Mouse (Mus musculus) kidney, embryonic 16.5 days (tissue): ENCODE results near the gene Trub1. TPM values are rescaled to one million over a fixed set of nuclear protein-coding genes. Genes with fewer than 3 reads are reported as not detected.

Source experiments
- ATAC-seq: fragments of 200-750 bp; cut with Nextera tagmentation; 2 replicates; pipeline ENCODE4 v1.8.0; 2017; ENCODE audit warnings: moderate TSS enrichment; ENCODE audit not compliant: low FRiP score, low TSS enrichment
- H3K27ac ChIP-seq: fragments of 300-500 bp; sonication (generic); 2 replicates; pipeline ENCODE4 v1.5.1; 2014; ENCODE audit warnings: low read length
- H3K27me3 ChIP-seq: fragments of 300-500 bp; sonication (generic); 2 replicates; pipeline ENCODE4 v1.6.1; 2014; ENCODE audit warnings: low read length, control low read depth, mixed read lengths; ENCODE audit not compliant: insufficient read depth
- H3K36me3 ChIP-seq: fragments of 300-500 bp; sonication (generic); 2 replicates; pipeline ENCODE4 v1.6.1; 2014; ENCODE audit warnings: low read length, control low read depth, mixed read lengths; ENCODE audit not compliant: insufficient read depth
- H3K4me1 ChIP-seq: fragments of 300-500 bp; sonication (generic); 2 replicates; pipeline ENCODE4 v1.6.1; 2014; ENCODE audit warnings: low read length, control low read depth, mixed read lengths; ENCODE audit not compliant: insufficient read depth
- H3K4me2 ChIP-seq: fragments of 300-500 bp; sonication (generic); replicated peaks from 2 replicates; pipeline ENCODE4 v1.6.1; 2014; ENCODE audit warnings: low read depth, low read length
- H3K4me3 ChIP-seq: fragments of 300-500 bp; sonication (generic); 2 replicates; pipeline ENCODE4 v1.5.1; 2014; ENCODE audit warnings: mild to moderate bottlenecking, low read length
- H3K9ac ChIP-seq: fragments of 300-500 bp; sonication (generic); replicated peaks from 2 replicates; pipeline ENCODE4 v1.6.1; 2014; ENCODE audit warnings: low read length
- H3K9me3 ChIP-seq: fragments of 300-500 bp; sonication (generic); 2 replicates; pipeline ENCODE4 v1.6.1; 2016; ENCODE audit warnings: low read length, control low read depth
- WGBS: fragments of 180-500 bp; shearing (Covaris S2); extraction: QIAGEN DNeasy Blood & Tissue Kit; methylation state at CpG from one replicate; pipeline ENCODE4 v1.1.7; 2014; 5-methylcytosine and 5-hydroxymethylcytosine counted together
- polyA plus RNA-seq: library from polyadenylated mRNA; unstranded; fragments of >200 nt; fragmentation: Nextera tagmentation; extraction: Ambion mirVana; gene quantifications from 2 replicates; pipeline ENCODE4 v1.2.1, GENCODE M21; 2015

The Trub1 gene
- polyA plus RNA-seq, 1 experiment from 2014 or later: 25.8 TPM

- peak overlapping the region; percentile 33 for H3K4me3 ChIP-seq
- ATAC-seq: peak; percentile 78
- 26% methylated on average over 17 of the region's 17 CpGs for WGBS
These were observed 34.7 kb upstream of the Trub1 start for GRCm38 (mm10) chr19:57417800-57418580.

GRCm38 (mm10) chr19:57423402-57423801, 29.3 kb upstream of the Trub1 start:
- no peak overlapping the region for H3K4me3 ChIP-seq
- H3K27me3 ChIP-seq: no peaks in the 10 kb centered on the region
- WGBS: 9% methylated on average over 3 of the region's 3 CpGs
- H3K36me3 ChIP-seq: no peaks in the 10 kb centered on the region
- no peak for ATAC-seq
- H3K9me3 ChIP-seq: no peaks in the 10 kb centered on the region
- no peak overlapping the region for H3K9ac ChIP-seq
- H3K27ac ChIP-seq: peak overlapping the region; percentile 28; the same call in 1 of the 2 replicates
- H3K4me1 ChIP-seq: peaks cover 17% of the 10 kb centered on the region
- H3K4me2 ChIP-seq: 0 out of 2 replicates have a peak overlapping the region, but pooled peaks have one; percentile 14

More at GRCm38 (mm10) chr19:57417800-57418580, 34.7 kb upstream of the Trub1 start:
- Histone ChIP-seq H3K27me3 (peaks cover 4% of the 10 kb centered on the region; the same call in 1 of the 2 replicates), H3K9ac (0 out of 2 replicates have a peak overlapping the region, but pooled peaks have one; percentile 6), H3K4me2 (peak overlapping the region; percentile 47), H3K27ac (peak overlapping the region; percentile 61), H3K4me1 (peaks cover 16% of the 10 kb centered on the region), H3K9me3 (no peaks in the 10 kb centered on the region), H3K36me3 (no peaks in the 10 kb centered on the region)

- H3K9ac ChIP-seq: no peak overlapping the region
- no peak overlapping the region for H3K27ac ChIP-seq
- no peaks in the 10 kb centered on the region for H3K9me3 ChIP-seq
- no peak overlapping the region for H3K4me2 ChIP-seq
- H3K27me3 ChIP-seq: no peaks in the 10 kb centered on the region
- H3K4me1 ChIP-seq: peaks cover 13% of the 10 kb centered on the region
- ATAC-seq: no peak
- H3K36me3 ChIP-seq: no peaks in the 10 kb centered on the region
- 95% methylated on average over 15 of the region's 15 CpGs for WGBS
- H3K4me3 ChIP-seq: no peak overlapping the region
These were observed 27.4 kb upstream of the Trub1 start for GRCm38 (mm10) chr19:57425296-57425695.

GRCm38 (mm10) chr19:57426841-57427240, 25.9 kb upstream of the Trub1 start:
- Histone ChIP-seq H3K4me2 (no peak overlapping the region), H3K36me3 (no peaks in the 10 kb centered on the region), H3K27me3 (no peaks in the 10 kb centered on the region), H3K27ac (no peak overlapping the region), H3K4me1 (peaks cover 13% of the 10 kb centered on the region), H3K9me3 (no peaks in the 10 kb centered on the region), H3K9ac (no peak overlapping the region), H3K4me3 (no peak overlapping the region)
- ATAC-seq: no peak
- 89% methylated on average over 8 of the region's 8 CpGs for WGBS

- H3K4me3 ChIP-seq: no peak overlapping the region
- H3K36me3 ChIP-seq: no peaks in the 10 kb centered on the region
- ATAC-seq: no peak
- H3K27ac ChIP-seq: no peak overlapping the region
- H3K4me2 ChIP-seq: no peak overlapping the region
- WGBS: 80% methylated on average over 14 of the region's 14 CpGs
- peaks cover 3% of the 10 kb centered on the region; the same call in 1 of the 2 replicates for H3K27me3 ChIP-seq
- no peak overlapping the region for H3K9ac ChIP-seq
- no peaks in the 10 kb centered on the region for H3K9me3 ChIP-seq
- peaks cover 13% of the 10 kb centered on the region for H3K4me1 ChIP-seq
These were observed 24.8 kb upstream of the Trub1 start for GRCm38 (mm10) chr19:57427756-57428438.

GRCm38 (mm10) chr19:57428641-57429040, 24.1 kb upstream of the Trub1 start:
- ATAC-seq: no peak
- Histone ChIP-seq H3K4me3 (no peak overlapping the region), H3K9me3 (no peaks in the 10 kb centered on the region), H3K27me3 (peaks cover 3% of the 10 kb centered on the region; the same call in 1 of the 2 replicates), H3K4me1 (peaks cover 10% of the 10 kb centered on the region; the same call in 1 of the 2 replicates), H3K4me2 (no peak overlapping the region), H3K36me3 (no peaks in the 10 kb centered on the region), H3K27ac (no peak overlapping the region), H3K9ac (no peak overlapping the region)
- WGBS: 76% methylated on average over 3 of the region's 3 CpGs

- Histone ChIP-seq H3K4me1 (peaks cover 10% of the 10 kb centered on the region), H3K4me3 (no peak overlapping the region), H3K27ac (no peak overlapping the region), H3K4me2 (no peak overlapping the region), H3K9me3 (no peaks in the 10 kb centered on the region), H3K36me3 (no peaks in the 10 kb centered on the region), H3K27me3 (peaks cover 3% of the 10 kb centered on the region; the same call in 1 of the 2 replicates), H3K9ac (no peak overlapping the region)
- 64% methylated on average over 6 of the region's 6 CpGs for WGBS
- ATAC-seq: no peak
These were observed 22.8 kb upstream of the Trub1 start for GRCm38 (mm10) chr19:57429926-57430325.

- H3K9ac ChIP-seq: no peak overlapping the region
- no peaks in the 10 kb centered on the region for H3K36me3 ChIP-seq
- no peak overlapping the region for H3K27ac ChIP-seq
- 49% methylated on average over 6 of the region's 6 CpGs for WGBS
- H3K4me3 ChIP-seq: no peak overlapping the region
- H3K4me2 ChIP-seq: no peak overlapping the region
- H3K9me3 ChIP-seq: no peaks in the 10 kb centered on the region
- no peak for ATAC-seq
- peaks cover 3% of the 10 kb centered on the region; the same call in 1 of the 2 replicates for H3K27me3 ChIP-seq
- peaks cover 14% of the 10 kb centered on the region for H3K4me1 ChIP-seq
These were observed 21.2 kb upstream of the Trub1 start for GRCm38 (mm10) chr19:57431476-57431875.

- H3K9ac ChIP-seq: no peak overlapping the region
- no peak overlapping the region for H3K4me3 ChIP-seq
- no peaks in the 10 kb centered on the region for H3K36me3 ChIP-seq
- 52% methylated on average over 6 of the region's 6 CpGs for WGBS
- H3K4me1 ChIP-seq: peaks cover 14% of the 10 kb centered on the region
- peaks cover 3% of the 10 kb centered on the region; the same call in 1 of the 2 replicates for H3K27me3 ChIP-seq
- no peaks in the 10 kb centered on the region for H3K9me3 ChIP-seq
- no peak overlapping the region for H3K27ac ChIP-seq
- H3K4me2 ChIP-seq: no peak overlapping the region
- no peak for ATAC-seq
These were observed 18.7 kb upstream of the Trub1 start for GRCm38 (mm10) chr19:57434024-57434423.
